Mouse (Mus musculus) stomach, embryonic 16.5 days (tissue): Measurements from ENCODE around the gene Bzw2. TPM values are rescaled to one million over a fixed set of nuclear protein-coding genes. Genes with fewer than 3 reads are reported as not detected.

Experiments used
- ATAC-seq: fragments of 200-750 bp; cut with Nextera tagmentation; 2 replicates; pipeline ENCODE4 v1.8.0; 2017; ENCODE audit warnings: moderate number of reproducible peaks, moderate TSS enrichment; ENCODE audit not compliant: insufficient read depth, low FRiP score
- H3K27ac ChIP-seq: fragments of 300-500 bp; sonication (generic); 2 replicates; pipeline ENCODE4 v1.5.1; 2014; ENCODE audit warnings: low read length
- H3K27me3 ChIP-seq: fragments of 300-500 bp; sonication (generic); 2 replicates; pipeline ENCODE4 v1.6.1; 2014; ENCODE audit warnings: low read length, control low read depth, mixed read lengths; ENCODE audit not compliant: control insufficient read depth, insufficient read depth
- H3K36me3 ChIP-seq: fragments of 300-500 bp; sonication (generic); 2 replicates; pipeline ENCODE4 v1.6.1; 2014; ENCODE audit warnings: low read length; ENCODE audit not compliant: control insufficient read depth, insufficient read depth
- H3K4me1 ChIP-seq: fragments of 300-500 bp; sonication (generic); 2 replicates; pipeline ENCODE4 v1.6.1; 2014; ENCODE audit warnings: low read length, control low read depth, mixed read lengths; ENCODE audit not compliant: control insufficient read depth, insufficient read depth
- H3K4me2 ChIP-seq: fragments of 300-500 bp; sonication (generic); 2 replicates; pipeline ENCODE4 v1.6.1; 2014; ENCODE audit warnings: low read depth, low read length, mixed read lengths
- H3K4me3 ChIP-seq: fragments of 300-500 bp; sonication (generic); replicated peaks from 2 replicates; pipeline ENCODE4 v1.5.1; 2014; ENCODE audit warnings: mild to moderate bottlenecking, low read length
- H3K9ac ChIP-seq: fragments of 300-500 bp; sonication (generic); 2 replicates; pipeline ENCODE4 v1.6.1; 2014; ENCODE audit warnings: low read length
- H3K9me3 ChIP-seq: fragments of 300-500 bp; sonication (generic); replicated peaks from 2 replicates; pipeline ENCODE4 v1.6.1; 2016; ENCODE audit warnings: low read length, control low read depth; ENCODE audit not compliant: control insufficient read depth
- WGBS: fragments of 180-500 bp; shearing (Covaris S2); extraction: QIAGEN DNeasy Blood & Tissue Kit; methylation state at CpG from one replicate; pipeline ENCODE4 v1.1.7; 2014; 5-methylcytosine and 5-hydroxymethylcytosine counted together
- polyA plus RNA-seq: library from polyadenylated mRNA; unstranded; fragments of >200 nt; fragmentation: Nextera tagmentation; extraction: Ambion mirVana; gene quantifications from 2 replicates; pipeline ENCODE4 v1.2.1, GENCODE M21; 2015

Gene Bzw2
- polyA plus RNA-seq, 1 experiment from 2014 or later: 181 TPM

DNA sequence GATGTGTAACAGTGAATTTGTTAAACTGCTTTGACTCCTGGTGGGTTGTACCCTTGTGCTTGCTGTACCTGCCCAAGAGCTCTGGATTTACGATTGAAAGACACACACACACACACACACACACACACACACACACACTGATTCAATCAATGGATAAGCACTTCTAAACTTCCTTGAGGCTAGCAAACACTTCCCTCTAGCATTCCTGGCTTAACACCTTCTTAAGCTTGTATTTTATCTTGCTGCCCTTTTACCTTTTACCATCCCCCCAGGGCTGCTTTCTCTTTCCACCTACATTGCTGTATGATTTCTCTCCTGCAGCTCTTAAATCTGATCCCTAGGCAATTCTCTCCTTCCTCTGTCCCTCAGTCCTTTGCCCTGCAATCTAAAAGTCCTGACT lies 7.4 kb upstream of the Bzw2 start:
- H3K4me1 ChIP-seq: peaks cover 10% of the 10 kb centered on the region; the same call in 1 of the 2 replicates
- no peak overlapping the region for H3K9ac ChIP-seq
- WGBS: 70% methylated on average over 1 of the region's 1 CpGs
- no peaks in the 10 kb centered on the region for H3K36me3 ChIP-seq
- ATAC-seq: peak; percentile 62; the same call in 1 of the 2 replicates
- no peak overlapping the region for H3K4me3 ChIP-seq
- no peaks in the 10 kb centered on the region for H3K9me3 ChIP-seq
- H3K27ac ChIP-seq: peak overlapping the region; percentile 33; the same call in 1 of the 2 replicates
- no peaks in the 10 kb centered on the region for H3K27me3 ChIP-seq
- no peak overlapping the region for H3K4me2 ChIP-seq

DNA sequence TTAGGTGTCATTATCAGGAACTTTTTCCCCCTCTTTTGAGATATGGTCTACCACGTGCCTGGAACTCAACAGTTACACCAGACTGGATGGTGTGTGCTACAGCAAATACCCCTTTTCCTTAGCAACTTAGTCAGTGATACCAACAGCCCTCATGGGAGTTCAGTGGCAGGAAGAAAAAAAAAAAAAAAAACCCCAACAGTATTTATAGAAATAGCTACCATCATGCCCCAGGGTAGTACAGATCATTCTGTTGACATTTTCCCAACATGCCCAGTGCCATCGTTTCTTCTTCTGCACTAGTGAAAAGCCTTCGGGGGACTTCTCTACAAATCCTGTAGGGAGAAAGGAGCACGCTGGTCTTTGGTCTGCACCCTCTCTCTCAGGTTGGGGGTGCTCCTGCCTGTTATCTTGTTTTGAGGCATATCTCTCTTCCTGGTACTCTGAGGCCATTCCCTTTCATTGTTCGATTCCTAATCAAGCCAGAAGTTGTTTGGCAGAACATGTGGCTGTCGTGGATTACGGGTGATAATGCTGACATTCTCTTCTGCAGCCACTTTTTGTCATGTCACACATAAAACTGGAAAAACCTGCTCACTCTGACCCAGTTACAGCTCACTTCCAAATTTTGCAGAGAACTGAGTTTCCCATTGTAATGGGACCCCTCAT lies 6.4 kb upstream of the Bzw2 start:
- no peak for ATAC-seq
- Histone ChIP-seq H3K9ac (no peak overlapping the region), H3K4me1 (peaks cover 10% of the 10 kb centered on the region; the same call in 1 of the 2 replicates), H3K4me3 (no peak overlapping the region), H3K9me3 (no peaks in the 10 kb centered on the region), H3K36me3 (0 out of 2 replicates have a peak, but pooled peaks cover 2% of the 10 kb centered on the region), H3K27ac (no peak overlapping the region), H3K4me2 (no peak overlapping the region), H3K27me3 (no peaks in the 10 kb centered on the region)
- 69% methylated on average over 7 of the region's 7 CpGs for WGBS

DNA sequence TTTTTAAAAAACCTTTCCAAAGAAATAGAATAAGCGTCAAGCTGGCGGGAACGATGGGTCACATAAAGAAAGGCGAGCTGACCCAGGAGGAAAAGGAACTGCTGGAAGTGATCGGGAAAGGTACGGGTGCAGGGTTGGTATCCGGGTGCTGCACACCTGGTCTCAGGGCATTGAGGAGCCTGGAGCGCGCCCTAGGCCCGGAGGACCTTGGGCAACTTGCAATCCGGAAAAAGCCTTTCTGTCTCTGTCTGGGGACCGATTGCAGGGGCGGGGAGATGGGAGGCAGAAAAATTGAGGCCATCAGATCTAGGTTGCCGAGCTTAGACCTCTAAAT lies 609 bp downstream of the Bzw2 start:
- 0% methylated on average over 14 of the region's 14 CpGs for WGBS
- Histone ChIP-seq H3K4me3 (peak overlapping the region; percentile 95), H3K4me2 (peak overlapping the region; percentile 94), H3K27ac (peak overlapping the region; percentile 96), H3K9me3 (no peaks in the 10 kb centered on the region), H3K27me3 (no peaks in the 10 kb centered on the region), H3K9ac (peak overlapping the region; percentile 93), H3K4me1 (peaks cover 23% of the 10 kb centered on the region), H3K36me3 (0 out of 2 replicates have a peak, but pooled peaks cover 2% of the 10 kb centered on the region)
- peak; percentile 51 for ATAC-seq

DNA sequence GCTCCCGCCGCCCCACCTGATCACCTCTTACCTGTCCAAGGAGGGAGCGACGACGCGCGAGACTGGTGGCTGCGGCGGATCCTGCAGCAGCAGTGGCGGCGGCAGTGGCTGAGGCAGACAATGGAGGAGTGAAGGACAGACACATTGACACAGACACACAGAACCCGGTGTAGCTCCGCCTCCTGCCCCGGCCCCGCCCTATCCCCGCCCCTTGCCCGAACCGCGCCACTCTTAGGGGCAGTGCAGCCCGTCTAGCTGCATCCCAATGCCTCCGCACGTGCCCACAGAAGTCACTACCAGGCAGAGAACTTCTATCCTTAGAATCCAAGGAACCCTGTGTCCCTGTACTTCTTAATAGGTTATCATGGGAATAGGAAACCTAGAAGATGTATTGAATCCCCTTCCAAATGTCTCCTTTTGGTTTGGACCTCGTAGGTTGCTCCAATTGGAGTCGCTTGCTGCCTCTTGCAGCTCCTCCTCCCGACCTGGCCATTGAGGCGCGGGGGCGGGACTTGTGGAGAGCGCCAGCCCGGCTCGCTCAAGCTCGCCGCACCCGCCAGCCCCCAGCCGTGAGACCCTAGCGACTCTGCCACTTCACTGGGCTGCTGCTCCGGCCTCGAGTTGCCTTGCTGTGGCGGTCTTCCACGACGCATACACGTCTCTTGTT lies 1.1 kb downstream of the Bzw2 start, which contains the start of gene Ankmy2:
Gene Ankmy2 (plus strand): TSS at position 478 of the 667 bp plus-strand sequence.
- Histone ChIP-seq H3K4me1 (peaks cover 23% of the 10 kb centered on the region), H3K27ac (peak within 1 kb of the TSS; percentile 96), H3K9me3 (no peaks in the 10 kb centered on the region), H3K9ac (peak within 1 kb of the TSS; percentile 93), H3K4me3 (peak within 1 kb of the TSS; percentile 95), H3K4me2 (peak within 1 kb of the TSS; percentile 94), H3K27me3 (no peaks in the 10 kb centered on the region), H3K36me3 (0 out of 2 replicates have a peak, but pooled peaks cover 2% of the 10 kb centered on the region)
- ATAC-seq: peak; percentile 96
- under 1% methylated on average over 42 of the region's 42 CpGs for WGBS

DNA sequence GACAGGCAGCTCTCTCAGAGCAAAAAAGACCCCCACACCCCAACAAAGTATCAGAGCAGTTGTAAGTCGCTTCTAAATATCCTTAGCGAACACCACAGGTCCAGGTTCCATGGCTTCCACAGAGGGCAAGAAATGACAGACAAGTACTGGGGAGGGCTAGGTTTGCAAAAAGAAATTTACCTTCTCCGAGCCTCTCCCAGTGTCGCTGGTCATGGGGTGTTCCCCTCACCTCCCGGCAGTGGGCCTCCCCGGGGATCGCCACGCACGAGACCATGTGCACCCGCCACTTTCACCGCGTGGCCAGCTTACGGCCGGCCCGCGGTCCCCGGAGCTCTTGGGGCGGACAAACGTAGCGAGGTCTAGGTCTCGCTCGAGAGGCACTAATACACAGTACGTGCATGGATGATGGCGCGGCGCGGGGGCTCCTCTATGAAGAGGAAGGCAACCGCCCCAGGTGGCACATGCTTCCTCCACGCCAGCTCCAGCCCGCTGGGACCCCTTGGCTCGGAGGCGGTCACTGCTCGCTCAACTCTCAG lies 1.7 kb downstream of the Bzw2 start:
- H3K9me3 ChIP-seq: no peaks in the 10 kb centered on the region
- no peaks in the 10 kb centered on the region for H3K27me3 ChIP-seq
- H3K4me1 ChIP-seq: peaks cover 23% of the 10 kb centered on the region
- H3K4me3 ChIP-seq: peak overlapping the region; percentile 95
- H3K36me3 ChIP-seq: 0 out of 2 replicates have a peak, but pooled peaks cover 2% of the 10 kb centered on the region
- WGBS: 0% methylated on average over 33 of the region's 33 CpGs
- ATAC-seq: peak; percentile 41; the same call in 1 of the 2 replicates
- peak overlapping the region; percentile 93 for H3K9ac ChIP-seq
- peak overlapping the region; percentile 94 for H3K4me2 ChIP-seq
- H3K27ac ChIP-seq: peak overlapping the region; percentile 96

DNA sequence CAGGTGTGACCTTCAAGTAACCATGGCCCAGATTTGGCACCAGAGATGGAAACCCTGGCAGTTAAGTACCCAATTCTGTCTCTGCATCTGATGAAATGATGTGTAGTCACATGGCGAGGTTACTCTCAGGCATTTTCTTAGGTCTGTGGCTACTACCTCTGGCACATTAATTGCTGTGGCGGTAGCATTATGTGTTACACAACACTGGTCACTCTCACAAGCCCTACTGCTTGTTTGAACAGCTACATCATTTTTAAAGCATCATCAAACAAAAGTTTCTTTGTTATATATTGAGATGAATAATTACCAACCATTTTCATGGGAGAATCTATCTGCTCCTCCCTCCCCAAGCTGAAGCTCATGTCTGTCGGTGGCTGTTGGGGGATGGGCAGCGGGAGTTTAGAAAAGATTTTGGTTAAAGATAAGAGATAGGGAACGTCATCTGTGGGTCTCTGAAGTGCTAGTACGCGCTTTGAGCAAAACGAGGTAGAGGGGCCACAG lies 2.7 kb downstream of the Bzw2 start:
- peak overlapping the region; percentile 94 for H3K4me2 ChIP-seq
- no peak overlapping the region for H3K27ac ChIP-seq
- no peaks in the 10 kb centered on the region for H3K27me3 ChIP-seq
- no peak for ATAC-seq
- peak overlapping the region; percentile 93 for H3K9ac ChIP-seq
- 12% methylated on average over 8 of the region's 8 CpGs for WGBS
- H3K4me3 ChIP-seq: peak overlapping the region; percentile 95
- no peaks in the 10 kb centered on the region for H3K9me3 ChIP-seq
- H3K36me3 ChIP-seq: 0 out of 2 replicates have a peak, but pooled peaks cover 2% of the 10 kb centered on the region
- peaks cover 23% of the 10 kb centered on the region for H3K4me1 ChIP-seq

DNA sequence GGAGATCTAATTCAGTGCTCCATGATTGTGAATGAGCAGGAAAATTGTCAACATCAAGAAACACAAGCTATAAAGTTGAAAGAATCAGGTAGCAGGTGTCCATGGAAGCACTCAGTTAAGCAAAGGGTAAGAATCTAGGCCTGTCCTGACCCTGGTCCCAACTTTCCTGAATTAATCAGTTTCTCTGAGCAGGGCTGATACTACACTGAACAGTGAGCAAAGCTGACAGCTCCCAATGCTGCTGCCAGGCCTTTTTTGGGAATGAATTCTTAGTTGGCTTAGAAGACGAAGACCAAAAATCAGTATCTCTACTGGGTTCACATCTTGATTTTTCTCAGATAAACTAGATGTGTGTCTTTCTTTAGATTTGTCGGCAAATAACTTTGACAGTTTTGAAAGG lies 7.1 kb downstream of the Bzw2 start:
- no peak overlapping the region for H3K27ac ChIP-seq
- WGBS: 79% methylated on average over 2 of the region's 2 CpGs

DNA sequence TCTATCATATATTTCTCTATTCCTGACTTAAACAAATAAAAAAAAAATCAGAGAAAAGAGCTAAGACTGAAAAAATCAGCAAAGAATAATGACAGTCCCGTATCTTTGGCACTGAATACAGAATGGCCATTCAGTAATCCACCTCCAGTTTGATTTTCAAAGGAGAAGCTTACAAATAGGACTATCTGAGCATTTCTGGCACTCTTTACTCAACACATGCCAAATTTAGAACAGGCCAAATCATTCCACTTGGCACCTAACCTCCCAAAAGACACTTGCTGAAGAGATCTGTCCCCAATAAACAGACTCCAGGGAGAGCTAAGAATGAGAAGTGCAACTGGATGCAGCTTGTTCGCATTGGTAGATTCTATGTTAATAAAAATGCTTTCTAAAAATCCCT lies 7.6 kb downstream of the Bzw2 start:
- Histone ChIP-seq H3K9me3 (no peaks in the 10 kb centered on the region), H3K9ac (no peak overlapping the region), H3K4me2 (no peak overlapping the region), H3K27me3 (no peaks in the 10 kb centered on the region), H3K36me3 (no peaks in the 10 kb centered on the region), H3K4me1 (peaks cover 19% of the 10 kb centered on the region), H3K4me3 (no peak overlapping the region), H3K27ac (no peak overlapping the region)
- no peak for ATAC-seq
- WGBS: 82% methylated on average over 2 of the region's 2 CpGs

More for the DNA sequence above, 7.1 kb downstream of the Bzw2 start:
- Histone ChIP-seq H3K4me2 (no peak overlapping the region), H3K9ac (no peak overlapping the region), H3K36me3 (no peaks in the 10 kb centered on the region), H3K27me3 (no peaks in the 10 kb centered on the region), H3K9me3 (no peaks in the 10 kb centered on the region), H3K4me3 (no peak overlapping the region), H3K4me1 (peaks cover 24% of the 10 kb centered on the region)
- ATAC-seq: no peak
